Mouse (Mus musculus) midbrain, embryonic 10.5 days (tissue): ENCODE results near the gene Bfsp2. TPM values are rescaled to one million over a fixed set of nuclear protein-coding genes. Genes with fewer than 3 reads are reported as not detected.
A peak's percentile ranks its signal among the peaks of the same experiment; 100 is the strongest.

Experiments used
- DNase-seq: peaks from one replicate; pipeline ENCODE4 v3.0.0-alpha.2; 2017; ENCODE audit warnings: low spot score
- H3K27ac ChIP-seq: fragments of 300-500 bp; sonication (generic); replicated peaks from 2 replicates; pipeline ENCODE4 v1.5.1; 2016; ENCODE audit warnings: mild to moderate bottlenecking
- H3K27me3 ChIP-seq: fragments of 300-500 bp; sonication (generic); 2 replicates; pipeline ENCODE4 v1.6.1; 2016; ENCODE audit warnings: low read depth, mild to moderate bottlenecking; ENCODE audit not compliant: poor library complexity, severe bottlenecking
- H3K36me3 ChIP-seq: fragments of 300-500 bp; sonication (generic); 2 replicates; pipeline ENCODE4 v1.6.1; 2016; ENCODE audit warnings: mild to moderate bottlenecking, moderate library complexity
- H3K4me1 ChIP-seq: fragments of 300-500 bp; sonication (generic); 2 replicates; pipeline ENCODE4 v1.6.1; 2016
- H3K4me3 ChIP-seq: fragments of 300-500 bp; sonication (generic); 2 replicates; pipeline ENCODE4 v1.5.1; 2016; ENCODE audit warnings: mild to moderate bottlenecking, moderate library complexity
- H3K9me3 ChIP-seq: fragments of 300-500 bp; sonication (generic); replicated peaks from 2 replicates; pipeline ENCODE4 v1.6.1; 2016; ENCODE audit warnings: mild to moderate bottlenecking
- WGBS: fragments of 180-500 bp; shearing (Covaris S2); methylation state at CpG from one replicate; pipeline ENCODE4 v1.1.7; 2016; 5-methylcytosine and 5-hydroxymethylcytosine counted together
- polyA plus RNA-seq: library from polyadenylated mRNA; unstranded; fragments of >200 nt; fragmentation: Nextera tagmentation; extraction: Ambion mirVana; gene quantifications from 2 replicates; pipeline ENCODE4 v1.2.1, GENCODE M21; 2016

The Bfsp2 gene
- polyA plus RNA-seq, 1 experiment from 2014 or later, result 0.75 TPM

- H3K36me3 ChIP-seq, result no peaks in the 10 kb centered on the region
- 46% methylated on average over 13 of the region's 13 CpGs for WGBS
- H3K9me3 ChIP-seq, result peaks cover 10% of the 10 kb centered on the region; the same call in 1 of the 2 replicates
- H3K4me3 ChIP-seq, result peak overlapping the region; percentile 21; the same call in 1 of the 2 replicates
- H3K4me1 ChIP-seq, result peaks cover 23% of the 10 kb centered on the region
- peak; percentile 37 for DNase-seq
- H3K27me3 ChIP-seq, result no peaks in the 10 kb centered on the region
- H3K27ac ChIP-seq, result peak overlapping the region; percentile 74
These were observed 36.9 kb downstream of the Bfsp2 start for GRCm38 (mm10) chr9:103443121-103443823.

- Histone ChIP-seq H3K4me3 (no peak overlapping the region), H3K9me3 (peaks cover 10% of the 10 kb centered on the region; the same call in 1 of the 2 replicates), H3K27ac (no peak overlapping the region), H3K36me3 (no peaks in the 10 kb centered on the region), H3K27me3 (no peaks in the 10 kb centered on the region), H3K4me1 (peaks cover 23% of the 10 kb centered on the region)
- 59% methylated on average over 3 of the region's 3 CpGs for WGBS
- no peak for DNase-seq
These were observed 39.6 kb downstream of the Bfsp2 start for GRCm38 (mm10) chr9:103440597-103440996.

- no peaks in the 10 kb centered on the region for H3K27me3 ChIP-seq
- peaks cover 1% of the 10 kb centered on the region; the same call in 1 of the 2 replicates for H3K4me1 ChIP-seq
- H3K36me3 ChIP-seq, result no peaks in the 10 kb centered on the region
- 92% methylated on average over 5 of the region's 5 CpGs for WGBS
- H3K27ac ChIP-seq, result no peak overlapping the region
- DNase-seq, result no peak
- H3K9me3 ChIP-seq, result no peaks in the 10 kb centered on the region
- H3K4me3 ChIP-seq, result no peak overlapping the region
These were observed 43.1 kb downstream of the Bfsp2 start for GRCm38 (mm10) chr9:103437104-103437503.

GRCm38 (mm10) chr9:103434116-103434515 is 46.1 kb downstream of the Bfsp2 start:
- WGBS, result 56% methylated on average over 4 of the region's 4 CpGs
- no peak for DNase-seq
- H3K4me3 ChIP-seq, result no peak overlapping the region
- no peaks in the 10 kb centered on the region for H3K4me1 ChIP-seq
- H3K27ac ChIP-seq, result no peak overlapping the region
- H3K27me3 ChIP-seq, result no peaks in the 10 kb centered on the region
- H3K36me3 ChIP-seq, result no peaks in the 10 kb centered on the region
- no peaks in the 10 kb centered on the region for H3K9me3 ChIP-seq

- 85% methylated on average over 13 of the region's 13 CpGs for WGBS
- Histone ChIP-seq H3K27ac (no peak overlapping the region), H3K36me3 (no peaks in the 10 kb centered on the region), H3K4me3 (no peak overlapping the region), H3K4me1 (no peaks in the 10 kb centered on the region), H3K27me3 (no peaks in the 10 kb centered on the region), H3K9me3 (no peaks in the 10 kb centered on the region)
- DNase-seq, result no peak
These were observed 48.0 kb downstream of the Bfsp2 start for GRCm38 (mm10) chr9:103432122-103432778.

GRCm38 (mm10) chr9:103431718-103432117 is 48.5 kb downstream of the Bfsp2 start:
- WGBS, result 93% methylated on average over 1 of the region's 1 CpGs
- DNase-seq, result no peak
- Histone ChIP-seq H3K9me3 (no peaks in the 10 kb centered on the region), H3K27ac (no peak overlapping the region), H3K4me1 (no peaks in the 10 kb centered on the region), H3K27me3 (no peaks in the 10 kb centered on the region), H3K4me3 (no peak overlapping the region), H3K36me3 (no peaks in the 10 kb centered on the region)

GRCm38 (mm10) chr9:103430431-103431220 is 49.6 kb downstream of the Bfsp2 start:
- no peak for DNase-seq
- Histone ChIP-seq H3K4me1 (no peaks in the 10 kb centered on the region), H3K36me3 (no peaks in the 10 kb centered on the region), H3K27ac (no peak overlapping the region), H3K27me3 (no peaks in the 10 kb centered on the region), H3K4me3 (no peak overlapping the region), H3K9me3 (no peaks in the 10 kb centered on the region)
- WGBS, result 90% methylated on average over 13 of the region's 13 CpGs

- DNase-seq, result no peak
- Histone ChIP-seq H3K27me3 (no peaks in the 10 kb centered on the region), H3K36me3 (no peaks in the 10 kb centered on the region), H3K27ac (no peak overlapping the region), H3K9me3 (no peaks in the 10 kb centered on the region), H3K4me3 (no peak overlapping the region), H3K4me1 (peaks cover 11% of the 10 kb centered on the region)
- WGBS, result 81% methylated on average over 11 of the region's 11 CpGs
These were observed 53.8 kb downstream of the Bfsp2 start for GRCm38 (mm10) chr9:103426425-103426824.

GRCm38 (mm10) chr9:103424869-103425268 is 55.4 kb downstream of the Bfsp2 start:
- Histone ChIP-seq H3K4me3 (no peak overlapping the region), H3K27ac (no peak overlapping the region), H3K36me3 (no peaks in the 10 kb centered on the region), H3K4me1 (peaks cover 20% of the 10 kb centered on the region), H3K27me3 (no peaks in the 10 kb centered on the region), H3K9me3 (no peaks in the 10 kb centered on the region)
- DNase-seq, result no peak
- 86% methylated on average over 11 of the region's 11 CpGs for WGBS

GRCm38 (mm10) chr9:103423951-103424350 is 56.3 kb downstream of the Bfsp2 start:
- peaks cover 20% of the 10 kb centered on the region for H3K4me1 ChIP-seq
- no peak overlapping the region for H3K4me3 ChIP-seq
- no peaks in the 10 kb centered on the region for H3K27me3 ChIP-seq
- no peaks in the 10 kb centered on the region for H3K36me3 ChIP-seq
- H3K9me3 ChIP-seq, result no peaks in the 10 kb centered on the region
- DNase-seq, result no peak
- H3K27ac ChIP-seq, result no peak overlapping the region
- 80% methylated on average over 8 of the region's 8 CpGs for WGBS

GRCm38 (mm10) chr9:103423384-103423783 is 56.8 kb downstream of the Bfsp2 start:
- Histone ChIP-seq H3K27me3 (no peaks in the 10 kb centered on the region), H3K4me1 (peaks cover 20% of the 10 kb centered on the region), H3K27ac (no peak overlapping the region), H3K4me3 (no peak overlapping the region), H3K9me3 (no peaks in the 10 kb centered on the region), H3K36me3 (no peaks in the 10 kb centered on the region)
- WGBS, result 87% methylated on average over 7 of the region's 7 CpGs
- DNase-seq, result no peak

- 67% methylated on average over 18 of the region's 18 CpGs for WGBS
- no peak overlapping the region for H3K27ac ChIP-seq
- no peaks in the 10 kb centered on the region for H3K36me3 ChIP-seq
- DNase-seq, result no peak
- peaks cover 20% of the 10 kb centered on the region for H3K4me1 ChIP-seq
- H3K4me3 ChIP-seq, result no peak overlapping the region
- H3K9me3 ChIP-seq, result no peaks in the 10 kb centered on the region
- no peaks in the 10 kb centered on the region for H3K27me3 ChIP-seq
These were observed 57.4 kb downstream of the Bfsp2 start for GRCm38 (mm10) chr9:103422847-103423246.

- no peaks in the 10 kb centered on the region for H3K9me3 ChIP-seq
- no peak for DNase-seq
- WGBS, result 36% methylated on average over 3 of the region's 3 CpGs
- no peaks in the 10 kb centered on the region for H3K27me3 ChIP-seq
- no peaks in the 10 kb centered on the region for H3K36me3 ChIP-seq
- no peak overlapping the region for H3K27ac ChIP-seq
- H3K4me1 ChIP-seq, result peaks cover 20% of the 10 kb centered on the region
- no peak overlapping the region for H3K4me3 ChIP-seq
These were observed 59.4 kb downstream of the Bfsp2 start for GRCm38 (mm10) chr9:103420844-103421243.
